Mouse (Mus musculus) embryo, embryonic 9.5 days (tissue): ENCODE data around the gene Zbtb18.

Experiments
- DNase-seq: peaks from one replicate; pipeline ENCODE4 v3.0.0-alpha.2; 2017; ENCODE audit errors: extremely low spot score

The Zbtb18 gene

DNA sequence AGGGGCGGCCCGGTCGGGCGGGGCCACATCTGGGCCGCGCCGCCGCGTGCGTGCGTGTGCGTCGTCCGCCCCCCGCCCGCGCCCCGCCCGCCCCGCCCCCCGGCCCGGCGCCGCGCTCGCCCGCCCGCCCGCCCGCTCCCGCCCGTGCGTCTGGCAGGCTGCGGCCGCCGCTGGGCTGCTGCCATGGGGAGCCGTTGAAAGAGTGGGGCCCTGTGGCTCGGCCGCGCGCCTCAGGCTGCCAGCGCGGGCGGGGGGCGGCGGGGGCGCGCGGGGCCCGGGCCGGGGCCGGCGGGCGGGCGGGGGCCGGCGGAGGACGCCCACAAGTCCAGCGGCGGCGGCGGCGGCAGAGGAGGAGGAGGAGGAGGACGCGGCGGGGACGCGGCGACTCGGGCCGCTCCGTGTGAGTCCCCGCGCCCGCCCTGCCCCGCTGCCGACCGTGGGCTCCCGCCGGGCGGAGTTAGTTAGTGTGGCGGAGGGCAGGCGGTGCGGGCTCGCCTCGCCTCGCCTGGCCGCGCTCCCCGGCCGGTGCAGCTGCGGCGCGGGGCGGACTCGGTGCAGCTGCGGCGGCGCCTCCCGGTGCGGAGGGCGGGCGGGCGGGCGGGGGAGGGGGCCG is at the start of gene Zbtb18:
Gene Zbtb18, plus strand, starts transcription at position 156 of the 613 bp plus-strand sequence.
- peak; percentile 47 for DNase-seq

DNA sequence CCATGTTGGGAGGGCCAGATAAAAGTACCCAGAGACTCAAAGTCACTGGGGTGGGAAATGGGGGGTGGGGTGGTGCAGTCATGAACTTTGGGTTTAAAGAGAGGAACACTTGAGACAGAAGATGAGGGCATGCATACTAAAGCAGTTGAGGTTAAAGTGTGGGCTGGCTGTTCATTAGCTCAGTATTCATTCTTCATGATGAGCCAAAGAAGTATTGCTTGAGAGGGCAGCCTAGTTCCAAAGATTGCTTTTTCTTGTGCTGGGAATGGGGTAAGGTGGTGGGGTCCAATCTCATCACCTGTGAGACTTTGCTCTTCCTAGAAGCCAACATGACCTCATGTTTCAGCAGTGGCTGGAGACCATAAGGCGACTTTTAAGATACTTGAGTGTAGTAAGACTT is 44.7 kb upstream of the Zbtb18 start:
- no peak for DNase-seq

DNA sequence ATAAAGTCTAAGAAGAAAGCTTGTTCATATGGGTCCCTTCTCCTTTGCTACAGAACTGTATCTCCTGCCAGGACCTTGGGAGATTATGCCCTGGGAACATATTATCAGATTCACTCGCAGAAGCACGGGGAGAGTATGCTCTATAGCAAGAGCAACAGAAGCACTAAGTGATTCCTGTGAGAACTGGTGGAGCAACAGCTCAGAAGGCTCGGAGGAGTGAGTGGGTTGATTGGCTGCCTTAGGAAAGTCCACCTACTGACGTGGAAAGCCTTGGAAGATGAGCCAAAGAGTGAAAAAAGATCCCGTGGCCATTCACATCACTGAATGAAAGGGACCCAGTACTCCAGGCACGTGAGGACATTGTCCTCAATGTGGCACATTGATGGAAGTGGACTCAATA is 37.0 kb upstream of the Zbtb18 start:
- DNase-seq: no peak

DNA sequence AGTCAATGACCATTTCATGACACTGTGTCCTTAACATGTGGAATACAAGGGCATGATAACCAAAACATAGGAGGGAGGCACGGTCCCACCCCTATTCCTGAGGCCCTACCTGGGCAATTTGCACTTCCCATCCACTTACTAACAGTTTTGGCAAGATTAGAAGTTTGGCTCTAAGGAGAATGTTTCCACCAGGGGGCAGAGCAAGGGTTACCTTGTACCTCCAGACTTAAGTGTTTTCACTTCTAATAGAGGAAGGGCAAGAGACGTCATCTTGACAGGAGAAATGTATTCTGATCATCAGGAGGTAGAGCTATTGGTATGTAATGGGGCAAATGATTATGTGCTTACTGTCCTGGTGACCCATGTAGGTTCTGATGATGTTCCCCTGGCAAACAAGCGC is 33.5 kb upstream of the Zbtb18 start:
- DNase-seq: no peak

DNA sequence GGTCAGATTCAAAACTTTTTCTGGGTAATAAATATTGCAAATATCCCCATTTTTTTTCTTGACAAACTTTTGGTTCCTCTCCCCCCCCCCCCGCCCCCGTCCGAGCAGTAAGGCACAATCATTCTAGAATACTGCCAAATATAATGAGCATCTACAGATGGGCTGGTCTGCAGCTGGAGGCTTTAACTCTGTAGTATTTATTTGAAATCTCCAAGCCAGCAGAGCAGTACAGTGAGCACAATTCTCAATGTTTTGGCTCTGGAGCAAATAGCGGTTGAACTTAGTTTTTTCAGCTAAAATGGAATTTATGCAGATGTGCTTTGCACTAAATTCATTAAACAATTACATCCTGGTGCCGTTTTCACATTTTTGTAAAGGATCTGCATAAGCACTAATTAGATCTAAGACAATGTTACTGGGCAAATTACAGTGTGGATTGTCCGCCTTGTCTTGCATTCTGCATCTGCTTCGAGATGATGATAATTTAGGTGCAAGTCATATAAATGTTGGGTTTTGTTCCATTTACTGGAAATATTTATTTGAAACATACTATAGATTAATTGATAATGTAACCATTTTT is 31.3 kb upstream of the Zbtb18 start:
- no peak for DNase-seq

DNA sequence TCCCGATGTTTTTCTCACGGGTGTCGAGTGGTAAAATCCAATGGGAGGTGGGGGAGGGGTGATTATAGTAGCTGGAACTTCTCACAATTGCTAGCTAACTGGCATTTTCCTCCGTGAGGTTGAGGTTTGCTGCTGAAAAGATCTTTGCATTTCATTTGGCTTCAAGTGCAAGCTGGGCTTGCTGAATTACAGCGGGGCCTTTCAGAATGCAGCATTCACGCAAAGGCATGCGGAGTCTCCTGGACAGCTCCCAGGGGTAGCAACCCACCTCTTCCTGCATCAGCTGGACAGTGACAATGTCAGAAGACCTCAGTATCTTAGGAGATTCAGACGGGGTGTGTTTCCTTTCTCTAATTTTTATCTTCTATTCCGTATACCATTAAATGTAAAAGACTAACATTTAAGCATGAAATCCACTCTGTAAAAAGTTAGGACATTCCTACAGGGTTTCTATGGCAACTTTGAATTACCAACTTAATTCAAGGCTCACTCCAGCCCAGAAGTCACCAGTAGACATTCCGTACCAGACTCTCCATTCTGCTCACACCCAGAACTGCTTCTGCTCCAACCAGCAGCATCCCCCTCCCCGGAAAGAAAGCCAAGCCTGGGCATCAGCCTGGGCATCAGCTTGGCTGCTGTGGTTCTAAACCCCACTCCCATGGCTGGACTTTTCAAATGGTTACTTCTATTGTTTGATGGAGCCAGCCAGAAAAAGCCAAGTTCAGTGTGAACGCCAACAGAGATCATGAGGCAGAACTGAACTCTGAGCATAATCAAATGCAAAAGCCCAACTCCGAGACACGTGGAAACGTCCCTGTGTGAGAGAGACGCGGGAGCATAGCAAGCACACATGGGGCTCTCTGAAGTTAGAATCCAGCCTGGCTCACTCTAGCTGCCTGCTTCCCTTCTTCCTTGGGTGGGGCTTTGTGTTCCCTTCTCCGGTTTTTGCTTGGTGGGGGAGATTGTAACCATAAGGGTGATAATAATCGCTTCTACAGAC is 30.5 kb upstream of the Zbtb18 start:
- peak; percentile 35 for DNase-seq

DNA sequence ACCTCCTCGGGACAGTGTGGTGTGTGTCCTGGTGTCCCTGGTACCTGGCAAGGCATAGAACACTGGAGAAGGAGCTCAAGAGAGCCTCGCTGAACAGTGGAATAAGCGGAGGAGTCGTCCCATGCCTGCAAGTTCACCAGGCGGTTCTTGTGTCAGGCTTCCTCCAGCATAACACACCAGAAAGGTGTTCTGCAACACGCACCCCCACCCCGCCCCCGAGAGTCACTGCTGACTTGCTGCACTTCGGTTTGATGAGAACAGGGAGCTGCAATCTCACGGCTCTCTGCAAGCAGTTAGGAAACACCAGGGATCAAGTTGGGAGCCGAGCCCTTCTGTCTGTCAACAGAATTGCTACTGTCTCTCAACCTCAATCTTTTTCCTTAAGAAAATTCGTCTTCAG is 22.8 kb upstream of the Zbtb18 start:
- no peak for DNase-seq

DNA sequence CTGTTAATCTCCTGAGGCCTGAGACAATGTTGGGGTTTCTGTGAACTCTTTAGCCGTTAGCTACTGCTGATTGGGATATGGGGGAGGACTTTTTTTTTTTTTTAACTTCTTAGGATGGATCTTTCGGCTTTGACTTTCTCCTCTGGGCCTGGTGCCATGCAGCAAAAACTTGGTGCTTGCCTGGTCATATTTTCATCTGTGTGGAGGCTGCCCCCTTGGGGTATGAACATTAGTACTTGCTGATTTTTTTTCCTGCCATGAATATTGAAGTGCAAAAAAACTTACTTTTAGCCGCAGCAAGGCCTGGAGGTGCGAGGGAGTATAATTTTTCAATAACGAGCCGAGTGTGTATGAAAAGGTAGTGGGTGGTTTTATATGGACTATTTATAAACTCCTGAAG is 22.0 kb upstream of the Zbtb18 start:
- no peak for DNase-seq

DNA sequence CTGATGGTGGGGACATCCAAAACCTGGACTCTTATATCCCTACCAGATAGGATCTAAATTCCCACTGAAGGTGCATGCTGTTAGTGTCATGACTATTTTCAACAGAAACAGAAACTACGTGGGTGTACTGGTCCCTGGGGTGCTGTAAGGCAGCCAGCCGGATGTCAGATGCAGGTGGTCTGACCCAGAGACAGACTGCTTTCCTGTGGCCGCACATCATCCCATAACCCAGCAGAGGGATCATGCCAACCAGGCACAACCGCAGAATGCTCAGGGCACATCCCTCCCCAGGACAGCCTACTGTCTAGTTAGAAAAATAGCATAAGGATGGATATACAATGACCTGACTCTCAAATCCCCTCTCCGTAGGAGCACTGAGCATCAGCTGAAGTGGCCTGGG is 14.3 kb upstream of the Zbtb18 start:
- no peak for DNase-seq

DNA sequence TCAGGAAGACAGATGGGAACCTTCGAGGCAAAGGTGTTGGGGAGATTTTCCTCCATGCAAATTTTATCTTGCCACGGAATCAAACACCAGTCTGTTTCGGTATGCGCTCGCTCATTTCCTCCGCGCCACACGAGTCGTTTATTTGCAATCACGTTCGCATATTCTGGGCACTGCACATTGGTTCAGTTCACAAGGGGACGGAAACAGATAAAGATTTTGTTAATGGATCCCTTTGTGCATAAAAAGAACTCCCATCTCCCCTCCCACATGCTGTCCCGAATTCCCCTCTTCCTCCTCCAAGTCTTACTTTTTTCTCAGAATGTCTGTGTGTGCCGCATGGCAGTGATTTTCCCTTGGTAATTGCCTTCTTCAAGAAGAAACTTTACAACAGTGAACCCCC is 13.8 kb upstream of the Zbtb18 start:
- DNase-seq: no peak

DNA sequence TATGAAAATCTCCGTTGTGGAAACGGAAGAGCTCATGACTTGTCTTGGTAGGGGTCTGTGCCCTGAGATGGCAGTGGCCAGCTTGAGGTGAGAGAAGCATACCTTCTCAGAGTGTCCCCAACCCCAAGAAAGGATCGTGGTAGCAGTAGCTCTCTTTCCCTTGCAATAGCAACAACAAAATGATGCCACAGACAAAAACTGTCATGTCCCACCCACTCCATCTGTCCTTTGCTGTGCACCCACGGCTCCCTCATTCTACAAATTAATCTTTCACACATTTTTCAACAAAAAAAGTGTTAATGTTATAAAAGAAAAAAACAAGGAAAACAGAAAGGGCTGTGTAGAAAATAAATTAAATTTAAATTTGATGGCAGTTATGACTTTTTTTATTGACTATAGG is 13.1 kb upstream of the Zbtb18 start:
- no peak for DNase-seq

DNA sequence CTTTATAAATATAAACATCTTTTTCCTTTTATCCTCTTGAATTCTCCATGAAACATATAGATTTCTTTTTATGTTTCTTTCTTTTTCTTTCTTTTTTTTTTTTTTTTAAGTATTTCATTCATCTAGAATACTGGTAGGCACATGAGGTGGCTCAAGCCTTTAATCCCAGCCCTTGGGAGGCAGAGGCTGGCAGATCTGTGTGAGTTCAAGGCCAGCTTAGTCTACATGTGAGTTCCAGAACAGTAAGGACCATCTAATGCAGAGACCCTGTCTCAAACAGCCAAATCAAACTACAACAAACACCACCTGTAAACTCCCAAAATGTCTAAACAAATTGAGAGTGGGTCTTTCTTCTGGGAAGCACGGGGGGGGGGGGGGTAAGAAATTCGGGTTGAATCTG is 1.7 kb upstream of the Zbtb18 start:
- DNase-seq: no peak

DNA sequence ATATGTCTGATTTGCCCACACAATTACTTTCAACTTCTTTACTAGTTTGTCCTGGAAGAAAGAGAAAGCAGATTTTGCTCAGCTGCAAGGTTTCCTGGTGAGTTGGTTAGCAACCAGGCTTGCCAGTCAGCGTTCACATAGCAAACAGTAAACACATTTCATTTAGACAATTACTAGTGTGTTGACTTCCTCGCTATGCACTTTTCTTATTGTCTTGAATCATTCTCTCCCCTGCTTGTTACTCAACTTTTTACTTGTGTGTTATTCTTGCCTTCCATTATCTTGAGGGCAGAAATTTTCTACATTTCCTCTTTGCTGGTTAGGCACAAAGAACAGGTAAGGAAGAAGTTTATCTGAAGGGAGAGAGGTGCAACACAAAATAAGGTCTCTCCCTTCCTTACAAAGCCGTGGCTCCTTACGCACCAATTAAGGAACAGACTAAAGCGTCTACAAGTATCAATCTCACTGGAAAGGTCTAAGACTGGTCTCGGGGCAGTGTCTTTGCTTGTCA is 1.1 kb upstream of the Zbtb18 start:
- DNase-seq: no peak

DNA sequence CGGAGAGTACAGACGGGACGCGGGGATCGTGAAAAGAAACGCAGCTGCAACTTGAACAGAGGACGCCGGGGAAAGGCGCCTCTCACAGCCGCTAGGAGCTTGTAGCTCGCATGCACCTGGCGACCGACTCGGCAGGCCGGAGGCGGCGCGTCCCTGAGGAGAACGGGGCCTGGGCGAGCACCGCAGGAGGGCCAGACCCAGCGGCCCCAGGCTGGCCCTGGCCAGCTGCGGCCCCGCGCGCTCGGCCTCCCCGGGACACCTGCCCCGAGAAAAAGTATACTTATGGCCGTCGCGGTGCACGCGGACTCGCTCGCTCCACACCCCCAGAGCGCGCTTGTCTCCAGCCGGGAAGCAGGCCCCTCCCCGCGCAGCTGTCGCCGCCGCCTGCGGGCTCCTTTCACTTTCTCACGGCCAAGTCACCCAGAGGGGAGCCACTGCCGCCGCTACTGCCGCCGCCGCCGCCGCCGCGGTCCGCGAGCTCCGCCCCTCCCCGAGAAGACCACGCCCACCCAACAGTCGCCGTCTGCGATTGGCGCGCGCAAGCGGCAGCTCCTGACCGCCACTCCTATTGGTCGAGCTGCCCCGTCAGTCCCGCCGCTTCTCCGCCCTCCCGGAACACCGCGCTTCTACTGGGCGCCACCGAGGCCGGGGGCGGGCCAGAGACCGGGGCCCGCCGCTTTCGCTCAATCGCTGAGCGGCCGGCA is 507 bp upstream of the Zbtb18 start:
- DNase-seq: peak; percentile 98

DNA sequence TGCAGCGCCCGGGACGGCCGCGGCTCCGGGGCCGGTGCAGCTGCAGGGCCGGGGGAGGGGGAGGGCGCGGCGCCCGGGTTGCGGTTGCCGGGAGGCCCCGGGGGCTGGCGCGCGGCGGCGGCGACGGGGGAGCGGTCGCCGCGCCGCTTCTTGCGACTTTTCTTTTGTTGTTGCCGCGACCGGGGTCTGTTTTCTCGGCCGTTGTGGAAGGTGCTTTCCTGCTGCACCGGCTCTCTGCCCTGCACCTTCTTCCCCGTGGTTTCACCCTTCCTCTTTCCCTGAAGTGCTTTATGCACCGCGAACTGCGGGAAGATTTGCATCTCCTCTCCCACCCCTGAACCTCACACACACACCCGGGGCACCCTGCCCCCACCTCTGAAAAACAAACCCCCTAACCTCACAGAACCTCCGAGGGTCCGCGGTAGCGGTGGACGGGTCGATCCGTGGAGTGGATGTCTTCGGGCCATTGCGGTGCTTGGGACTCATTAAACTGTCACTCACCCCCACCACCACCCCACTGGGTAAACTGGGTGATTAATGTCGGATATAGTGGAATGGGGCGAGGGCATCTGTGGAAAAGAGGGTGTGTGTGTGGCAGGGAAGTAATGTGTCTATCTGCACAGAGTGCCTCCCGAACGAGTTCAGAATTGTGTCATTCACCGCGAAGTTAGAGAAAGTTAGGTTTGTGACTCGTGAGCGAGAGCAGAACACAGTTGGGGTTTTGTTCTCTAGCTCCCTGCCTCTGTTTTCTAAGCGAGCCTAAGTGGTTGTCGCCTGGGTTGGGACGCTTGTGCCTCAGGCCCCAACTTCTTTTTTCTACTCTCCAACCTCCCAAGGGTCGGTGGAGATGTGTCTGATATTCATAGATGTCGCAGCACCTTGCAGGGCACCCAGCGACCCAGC is 921 bp downstream of the Zbtb18 start:
- DNase-seq: peak; percentile 44

DNA sequence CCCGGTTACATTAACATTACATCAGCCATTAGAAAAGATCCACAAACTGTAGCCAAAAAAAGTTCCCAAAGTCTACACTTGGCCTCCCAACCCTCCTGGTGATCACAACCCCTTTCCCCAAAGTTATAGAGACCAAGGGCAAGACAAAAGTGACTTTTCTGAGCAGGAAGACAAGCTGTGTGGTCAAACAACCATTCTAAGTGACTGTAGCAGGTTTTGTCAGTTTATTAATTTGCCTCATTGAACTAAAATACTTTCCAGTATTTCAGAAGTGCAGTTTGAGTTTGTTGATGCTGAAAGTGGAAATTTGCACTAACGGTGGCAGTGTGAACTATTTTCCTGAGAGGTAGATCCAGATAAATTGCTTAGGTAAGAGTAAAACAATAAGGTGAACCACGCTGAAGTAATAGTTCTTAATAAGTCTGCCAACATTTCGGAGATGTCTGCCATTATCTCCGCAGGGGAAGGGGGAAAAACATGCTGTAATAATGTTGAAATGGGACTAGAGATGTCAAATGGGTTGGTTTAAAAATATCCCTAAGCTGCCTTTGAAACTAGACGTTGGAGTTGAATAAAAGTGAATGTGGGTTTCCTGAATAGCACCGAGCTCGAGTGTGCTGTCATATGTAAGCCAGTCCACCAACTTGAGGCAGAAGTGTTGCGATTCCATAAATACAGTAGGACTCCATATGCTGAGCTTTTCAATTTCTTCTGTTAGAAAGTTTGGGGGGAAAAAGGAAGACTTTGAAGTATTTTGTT is 1.8 kb downstream of the Zbtb18 start:
- no peak for DNase-seq

DNA sequence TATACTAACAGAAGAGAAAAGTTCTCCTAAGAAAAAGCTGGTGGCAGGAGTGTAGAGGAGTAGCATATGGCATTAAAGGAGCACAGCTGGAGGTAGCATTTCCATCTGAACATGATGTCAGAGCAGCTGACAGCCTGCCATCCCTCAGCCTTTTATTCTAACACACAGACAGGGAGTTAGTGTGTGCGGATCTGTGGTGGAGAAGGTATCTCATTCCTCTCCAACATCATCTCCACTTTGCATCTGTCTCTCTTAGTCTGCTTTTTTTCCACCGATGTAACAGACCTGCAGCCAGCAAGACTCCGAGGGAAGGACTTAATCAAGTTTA is 2.3 kb downstream of the Zbtb18 start:
- DNase-seq: no peak

DNA sequence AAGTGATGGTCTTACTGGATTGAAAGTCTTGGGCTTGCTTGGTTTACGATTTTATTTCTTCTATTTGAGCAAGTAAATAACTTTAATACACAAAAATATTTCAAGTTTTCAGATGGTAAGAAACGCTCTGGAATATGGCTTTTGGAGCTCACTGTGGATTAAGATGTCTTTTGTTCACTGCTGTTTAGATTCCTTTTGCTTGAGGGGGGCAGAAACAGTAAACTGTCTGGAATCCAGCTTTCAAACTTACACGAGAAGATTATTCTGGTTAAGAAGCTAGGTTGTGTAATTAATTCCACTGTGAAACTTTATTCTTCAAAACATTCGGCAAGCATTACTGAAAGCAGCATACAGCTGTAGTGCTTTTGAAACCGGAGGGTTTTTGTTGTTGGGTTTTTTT is 2.8 kb downstream of the Zbtb18 start:
- no peak for DNase-seq

DNA sequence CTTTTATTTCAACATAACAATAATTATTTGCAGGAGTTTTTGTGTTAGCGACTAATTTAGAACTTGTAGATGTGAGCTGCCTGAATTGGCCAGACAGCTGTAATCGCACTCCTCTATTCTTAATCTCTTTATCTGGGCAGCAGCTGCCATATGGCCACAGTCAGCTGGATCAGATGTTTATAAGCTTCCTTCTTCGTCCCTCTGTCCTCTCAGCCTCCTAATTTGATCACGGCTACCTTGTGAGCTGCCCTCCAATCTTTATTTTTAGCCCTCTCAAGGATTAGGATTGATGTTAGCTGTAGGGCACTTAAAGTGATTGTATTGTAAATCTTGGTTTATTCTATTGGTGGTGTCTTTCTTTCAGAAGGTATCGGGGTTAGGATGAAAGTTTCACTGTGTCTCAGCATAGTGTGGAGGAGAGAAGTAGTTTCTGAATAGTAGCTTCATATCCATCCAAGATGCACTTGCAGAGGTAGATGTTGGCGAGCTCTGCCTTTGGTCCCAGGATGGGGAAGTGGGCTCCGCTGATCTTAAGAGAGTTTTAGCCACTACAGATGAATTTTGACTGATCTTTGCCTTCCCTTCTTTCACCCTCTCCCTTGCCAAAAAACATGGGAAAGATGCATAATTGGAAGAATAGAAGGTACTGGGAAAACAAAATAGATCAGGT is 3.4 kb downstream of the Zbtb18 start:
- DNase-seq: no peak

DNA sequence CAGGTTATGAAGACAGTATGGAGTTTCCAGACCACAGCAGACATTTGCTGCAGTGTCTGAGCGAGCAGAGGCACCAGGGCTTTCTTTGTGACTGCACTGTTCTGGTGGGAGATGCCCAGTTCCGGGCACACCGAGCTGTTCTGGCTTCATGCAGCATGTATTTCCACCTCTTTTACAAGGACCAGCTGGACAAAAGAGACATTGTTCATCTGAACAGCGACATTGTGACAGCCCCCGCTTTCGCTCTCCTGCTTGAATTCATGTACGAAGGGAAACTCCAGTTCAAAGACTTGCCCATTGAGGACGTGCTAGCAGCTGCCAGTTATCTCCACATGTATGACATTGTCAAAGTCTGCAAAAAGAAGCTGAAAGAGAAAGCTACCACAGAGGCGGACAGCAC is 4.9 kb downstream of the Zbtb18 start:
- DNase-seq: peak; percentile 52
